Mouse (Mus musculus): ENCODE data around the gene Tspan11. TPM values are rescaled to one million over a fixed set of nuclear protein-coding genes. Genes with fewer than 3 reads are reported as not detected.

The Tspan11 gene
- total RNA-seq, 2 experiments from 2014 or later: 6.6 to 10.2 TPM

- intact Hi-C loops (cut with DNase I): no loop called here
Measured at GRCm38 (mm10) chr6:127876436-127876835, 11.0 kb upstream of the Tspan11 start.

GRCm38 (mm10) chr6:127877026-127877425, 10.4 kb upstream of the Tspan11 start:
- peak; percentile 23 for DNase-seq
- intact Hi-C loops (cut with DNase I): no loop called here

More at GRCm38 (mm10) chr6:127876436-127876835, 11.0 kb upstream of the Tspan11 start:
- no peak for DNase-seq

- intact Hi-C loops (cut with DNase I): no loop called here
- no peak for DNase-seq
Measured at GRCm38 (mm10) chr6:127879472-127879871, 7.9 kb upstream of the Tspan11 start.

GRCm38 (mm10) chr6:127886916-127887315, 473 bp upstream of the Tspan11 start:
- DNase-seq: no peak
- intact Hi-C loops (cut with DNase I): loop anchor here (10.0 kb wide), 1 partner anchor 122 kb away; the partner anchor contains the start of gene Prmt8

GRCm38 (mm10) chr6:127888581-127888980, 1.2 kb downstream of the Tspan11 start:
- intact Hi-C loops (cut with DNase I): loop anchor here (10.0 kb wide), 1 partner anchor 124 kb away; the partner anchor contains the start of gene Prmt8
- DNase-seq: no peak

GRCm38 (mm10) chr6:127893611-127894010, 6.2 kb downstream of the Tspan11 start:
- DNase-seq: no peak
- intact Hi-C loops (cut with DNase I): no loop called here

GRCm38 (mm10) chr6:127894999-127895398, 7.6 kb downstream of the Tspan11 start:
- intact Hi-C loops (cut with DNase I): no loop called here
- DNase-seq: no peak

GRCm38 (mm10) chr6:127896425-127896824, 9.0 kb downstream of the Tspan11 start:
- DNase-seq: no peak
- intact Hi-C loops (cut with DNase I): no loop called here

- intact Hi-C loops (cut with DNase I): no loop called here
- no peak for DNase-seq
Measured at GRCm38 (mm10) chr6:127897342-127897741, 10.0 kb downstream of the Tspan11 start.

- no peak for DNase-seq
- intact Hi-C loops (cut with DNase I): no loop called here
Measured at GRCm38 (mm10) chr6:127900062-127900461, 12.7 kb downstream of the Tspan11 start.

GRCm38 (mm10) chr6:127901261-127901660, 13.9 kb downstream of the Tspan11 start:
- intact Hi-C loops (cut with DNase I): no loop called here
- DNase-seq: peak; percentile 41

GRCm38 (mm10) chr6:127901669-127902068, 14.3 kb downstream of the Tspan11 start:
- DNase-seq: peak; percentile 82
- intact Hi-C loops (cut with DNase I): no loop called here

GRCm38 (mm10) chr6:127902559-127902958, 15.2 kb downstream of the Tspan11 start:
- DNase-seq: no peak
- intact Hi-C loops (cut with DNase I): no loop called here

- intact Hi-C loops (cut with DNase I): loop anchor here (10.0 kb wide), 1 partner anchor 286 kb away; no protein-coding TSS in a partner anchor
- no peak for DNase-seq
Measured at GRCm38 (mm10) chr6:127910638-127911037, 23.2 kb downstream of the Tspan11 start.

- no peak for DNase-seq
- intact Hi-C loops (cut with DNase I): loop anchor here (10.0 kb wide), 1 partner anchor 287 kb away; no protein-coding TSS in a partner anchor
Measured at GRCm38 (mm10) chr6:127911687-127912086, 24.3 kb downstream of the Tspan11 start.

GRCm38 (mm10) chr6:127912938-127913337, 25.5 kb downstream of the Tspan11 start:
- intact Hi-C loops (cut with DNase I): loop anchor here (10.0 kb wide), 1 partner anchor 288 kb away; no protein-coding TSS in a partner anchor
- DNase-seq: no peak

- no peak for DNase-seq
- intact Hi-C loops (cut with DNase I): loop anchor here (5.0 to 10.0 kb wide), 2 partner anchors 150 to 292 kb away; partner anchors contain the start of gene Prmt8
Measured at GRCm38 (mm10) chr6:127916993-127917392, 29.6 kb downstream of the Tspan11 start.

- intact Hi-C loops (cut with DNase I): loop anchor here (5.0 to 10.0 kb wide), 2 partner anchors 150 to 293 kb away; partner anchors contain the start of gene Prmt8
- peak; percentile 21 for DNase-seq
Measured at GRCm38 (mm10) chr6:127917712-127918111, 30.3 kb downstream of the Tspan11 start.

- intact Hi-C loops (cut with DNase I): loop anchor here (5.0 to 10.0 kb wide), 2 partner anchors 152 to 295 kb away; partner anchors contain the start of gene Prmt8
Measured at GRCm38 (mm10) chr6:127919491-127919890, 32.1 kb downstream of the Tspan11 start.

GRCm38 (mm10) chr6:127920652-127921051, 33.3 kb downstream of the Tspan11 start:
- peak; percentile 86 for DNase-seq
- intact Hi-C loops (cut with DNase I): no loop called here

More at GRCm38 (mm10) chr6:127919491-127919890, 32.1 kb downstream of the Tspan11 start:
- DNase-seq: no peak

GRCm38 (mm10) chr6:127921996-127922395, 34.6 kb downstream of the Tspan11 start:
- DNase-seq: no peak
- intact Hi-C loops (cut with DNase I): no loop called here

- DNase-seq: peak; percentile 57
- intact Hi-C loops (cut with DNase I): no loop called here
Measured at GRCm38 (mm10) chr6:127923296-127923695, 35.9 kb downstream of the Tspan11 start.

All from left cerebral cortex, postnatal 4 days (tissue).